In the genomic region with DNA sequence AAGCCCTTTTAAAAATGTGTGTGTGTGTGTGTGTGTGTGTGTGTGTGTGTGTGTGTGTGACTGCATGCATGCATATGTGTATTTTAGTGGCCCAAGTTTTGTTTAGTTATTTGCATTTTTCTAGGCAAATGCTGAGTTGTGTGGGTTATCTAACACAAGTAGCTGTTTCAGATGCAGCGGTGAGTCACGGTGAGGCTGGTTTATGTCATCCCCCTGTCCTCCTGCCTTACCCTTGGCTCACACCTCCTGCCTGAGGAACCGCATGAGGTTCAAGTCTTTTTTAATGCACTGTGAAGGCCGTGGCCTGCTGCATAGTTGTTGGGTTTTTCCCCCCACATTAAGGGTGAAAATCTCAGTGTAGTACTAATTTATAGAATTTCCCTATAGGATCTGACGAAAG, we compare ENCODE assay signal across 8 mouse cellular contexts.
A peak's percentile ranks its signal among the peaks of the same experiment; 100 is the strongest.
DNase-seq lines count a peak whose midpoint lies in the region; ATAC-seq and TF ChIP-seq lines count a peak whose summit lies in the region.

No protein-coding gene starts in this region.

- WGBS in forebrain, embryonic 10.5 days, result 65% methylated on average over 5 of the region's 5 CpGs
- 58% methylated on average over 5 of the region's 5 CpGs for WGBS in forebrain, embryonic 13.5 days
- 42% methylated on average over 5 of the region's 5 CpGs for WGBS in lung, embryonic 14.5 days
- 62% methylated on average over 5 of the region's 5 CpGs for WGBS in embryonic facial prominence, embryonic 10.5 days
- WGBS in small intestine, adult 2 months, result 63% methylated on average over 5 of the region's 5 CpGs

- no peak overlapping the region for H3K9ac ChIP-seq in forebrain, embryonic 13.5 days
- no peak overlapping the region for H3K9ac ChIP-seq in lung, embryonic 14.5 days

- peaks cover 34% of the 10 kb centered on the region for H3K4me1 ChIP-seq in forebrain, embryonic 10.5 days
- H3K4me1 ChIP-seq in forebrain, embryonic 13.5 days, result peaks cover 4% of the 10 kb centered on the region
- peaks cover 41% of the 10 kb centered on the region for H3K4me1 ChIP-seq in lung, embryonic 14.5 days (ENCODE audit: insufficient read depth)
- peaks cover 60% of the 10 kb centered on the region for H3K4me1 ChIP-seq in embryonic facial prominence, embryonic 10.5 days
- peaks cover 24% of the 10 kb centered on the region; the same call in 1 of the 2 replicates for H3K4me1 ChIP-seq in small intestine, adult 2 months (ENCODE audit: control insufficient read depth, insufficient read depth, insufficient read length, low read length)

- no peak for TF ChIP-seq CTCF in lung, embryonic 14.5 days (IDR thresholded peaks at IDR 0.05; ENCODE audit: low read depth)
- TF ChIP-seq CTCF in small intestine, adult 2 months (IDR thresholded peaks at IDR 0.05; ENCODE audit: extremely low read depth, insufficient read length, insufficient replicate concordance, low read depth, low read length), result no peak

- H3K27me3 ChIP-seq in forebrain, embryonic 10.5 days (ENCODE audit: poor library complexity, severe bottlenecking), result no peaks in the 10 kb centered on the region
- no peaks in the 10 kb centered on the region for H3K27me3 ChIP-seq in forebrain, embryonic 13.5 days
- H3K27me3 ChIP-seq in lung, embryonic 14.5 days (ENCODE audit: insufficient read depth, low read length), result no peaks in the 10 kb centered on the region
- H3K27me3 ChIP-seq in embryonic facial prominence, embryonic 10.5 days (replicated peaks; ENCODE audit: low read depth, poor library complexity, severe bottlenecking), result no peaks in the 10 kb centered on the region
- no peaks in the 10 kb centered on the region for H3K27me3 ChIP-seq in small intestine, adult 2 months (ENCODE audit: control insufficient read depth, insufficient read depth, low read length)

- no peak overlapping the region for H3K4me3 ChIP-seq in forebrain, embryonic 10.5 days
- H3K4me3 ChIP-seq in forebrain, embryonic 13.5 days, result no peak overlapping the region
- peak overlapping the region; percentile 8; the same call in 1 of the 2 replicates for H3K4me3 ChIP-seq in lung, embryonic 14.5 days (ENCODE audit: low read depth, low read length)
- H3K4me3 ChIP-seq in embryonic facial prominence, embryonic 10.5 days, result no peak overlapping the region
- peak overlapping the region; percentile 41 for H3K4me3 ChIP-seq in small intestine, adult 2 months (ENCODE audit: low read depth, low read length)

- no peak for DNase-seq in forebrain, embryonic 10.5 days (ENCODE audit: extremely low spot score, low spot score)
- no peak for DNase-seq in lung, embryonic 14.5 days
- DNase-seq in lung, adult 18-20 months, result no peak
- DNase-seq in embryonic facial prominence, embryonic 10.5 days (ENCODE audit: low spot score), result no peak
- DNase-seq in layer of hippocampus, postnatal 10 days (ENCODE audit: low spot score in 2 of 2), result no peak

- TF ChIP-seq POLR2A in small intestine, adult 2 months (IDR thresholded peaks at IDR 0.05; ENCODE audit: low read depth, low read length), result no peak

- ATAC-seq in forebrain, embryonic 13.5 days, result no peak
- no peak for ATAC-seq in lung, embryonic 14.5 days (ENCODE audit: insufficient read depth)
- no peak for ATAC-seq in inflammation-experienced regulatory T-cells, adult 6 months

- H3K4me2 ChIP-seq in forebrain, embryonic 13.5 days, result no peak overlapping the region
- H3K4me2 ChIP-seq in lung, embryonic 14.5 days, result peak overlapping the region; percentile 53

- no peaks in the 10 kb centered on the region for H3K36me3 ChIP-seq in forebrain, embryonic 10.5 days (replicated peaks)
- no peaks in the 10 kb centered on the region for H3K36me3 ChIP-seq in forebrain, embryonic 13.5 days (ENCODE audit: poor library complexity, severe bottlenecking)
- no peaks in the 10 kb centered on the region for H3K36me3 ChIP-seq in lung, embryonic 14.5 days (ENCODE audit: insufficient read depth)
- no peaks in the 10 kb centered on the region for H3K36me3 ChIP-seq in embryonic facial prominence, embryonic 10.5 days (replicated peaks)
- no peaks in the 10 kb centered on the region for H3K36me3 ChIP-seq in small intestine, adult 2 months (ENCODE audit: control insufficient read depth, insufficient read depth, low read length)

- H3K27ac ChIP-seq in forebrain, embryonic 10.5 days, result 0 out of 2 replicates have a peak overlapping the region, but pooled peaks have one; percentile 44
- no peak overlapping the region for H3K27ac ChIP-seq in forebrain, embryonic 13.5 days
- peak overlapping the region; percentile 75 for H3K27ac ChIP-seq in lung, embryonic 14.5 days (ENCODE audit: low read depth)
- peak overlapping the region; percentile 51; the same call in 1 of the 2 replicates for H3K27ac ChIP-seq in embryonic facial prominence, embryonic 10.5 days (replicated peaks)
- peak overlapping the region; percentile 78 for H3K27ac ChIP-seq in small intestine, adult 2 months (ENCODE audit: insufficient read depth, low read depth, low read length)

- no peaks in the 10 kb centered on the region for H3K9me3 ChIP-seq in forebrain, embryonic 10.5 days
- H3K9me3 ChIP-seq in forebrain, embryonic 13.5 days (replicated peaks), result no peaks in the 10 kb centered on the region
- H3K9me3 ChIP-seq in lung, embryonic 14.5 days (ENCODE audit: low read depth, low read length), result no peaks in the 10 kb centered on the region
- H3K9me3 ChIP-seq in embryonic facial prominence, embryonic 10.5 days, result no peaks in the 10 kb centered on the region

Comparison
In these comparisons a context has a peak if more than half of its experiments do, and no peak if none do; other contexts are left out.
1. H3K4me3 ChIP-seq: peak in lung, embryonic 14.5 days (single experiment) and small intestine, adult 2 months (single experiment); none in forebrain, embryonic 10.5 days (single experiment), forebrain, embryonic 13.5 days (single experiment) and embryonic facial prominence, embryonic 10.5 days (single experiment).